Mouse (Mus musculus): Measurements from ENCODE around the gene Ndufb6.
A peak's percentile ranks its signal among the peaks of the same experiment; 100 is the strongest.

Ndufb6 gene

DNA sequence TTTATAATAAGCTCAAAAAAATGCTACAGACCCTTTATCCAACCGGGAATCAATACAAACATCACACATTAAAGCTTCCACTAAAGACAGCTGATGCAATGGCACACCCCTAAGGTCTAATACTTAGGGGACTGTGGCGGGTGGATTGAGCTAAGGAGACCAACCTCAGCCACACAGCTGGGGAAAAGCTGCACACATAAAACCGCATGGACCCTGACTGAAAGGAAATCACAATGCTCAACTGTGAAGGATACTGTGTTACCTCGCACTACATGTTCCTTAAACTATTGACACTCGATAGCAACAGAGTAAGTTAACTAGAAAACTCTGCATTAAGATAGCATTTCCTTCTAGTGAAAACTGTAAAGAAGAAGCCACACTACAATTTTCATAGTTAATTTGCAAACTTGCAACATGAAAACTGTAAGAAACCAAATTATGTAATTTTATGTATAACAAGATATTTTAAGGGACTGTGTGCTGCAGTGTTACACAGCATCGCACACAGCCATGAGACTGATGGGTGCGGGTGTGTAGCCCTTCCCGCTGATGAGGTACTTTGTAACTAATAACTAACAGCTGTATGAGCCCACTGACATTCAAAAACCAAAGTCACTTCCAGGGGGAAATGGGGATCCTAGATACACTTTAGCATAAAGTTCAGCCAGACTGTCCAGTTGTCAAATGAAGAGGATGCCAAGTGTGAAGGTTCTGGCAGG is 24.7 kb downstream of the Ndufb6 start:
- no peak for DNase-seq (ENCODE audit: low read depth, low spot score)

DNA sequence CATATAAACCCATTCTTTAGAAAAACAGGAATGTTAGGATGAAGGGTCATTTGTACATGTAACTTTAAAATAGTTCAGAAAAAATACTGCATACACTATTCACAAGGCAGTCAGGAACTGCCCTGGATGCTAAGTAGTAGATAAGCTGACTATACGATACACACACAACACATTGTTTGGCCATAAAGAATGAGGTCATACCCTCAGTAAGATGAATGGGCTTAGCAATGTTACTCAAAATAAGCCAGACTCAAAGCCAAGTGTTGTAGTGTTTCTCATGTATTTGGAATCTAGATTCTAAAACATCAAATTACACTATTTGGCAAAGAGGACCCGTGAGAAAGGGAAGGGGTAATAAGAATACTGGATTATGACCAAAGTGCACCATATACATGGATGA is 25.5 kb downstream of the Ndufb6 start:
- DNase-seq (ENCODE audit: low read depth, low spot score): no peak

DNA sequence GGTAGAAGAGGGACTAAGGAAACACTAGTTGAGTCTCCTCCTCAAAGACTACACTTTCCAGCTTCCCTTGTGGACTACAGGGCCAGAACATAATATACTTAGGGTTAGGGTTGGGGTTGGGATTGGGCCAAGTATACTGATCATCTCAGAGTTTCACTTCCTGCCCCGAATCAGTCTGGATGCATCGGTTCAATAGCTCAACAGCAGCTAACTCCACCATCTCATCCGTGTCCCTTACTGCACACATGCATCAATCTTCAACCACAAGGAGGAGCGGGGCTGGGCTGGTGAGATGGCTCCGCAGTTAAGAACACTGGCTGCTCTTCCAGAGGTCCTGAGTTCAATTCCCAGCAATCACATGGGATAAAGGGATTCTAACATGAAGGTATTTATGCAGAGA is 28.2 kb downstream of the Ndufb6 start:
- DNase-seq (ENCODE audit: low read depth, low spot score): no peak

DNA sequence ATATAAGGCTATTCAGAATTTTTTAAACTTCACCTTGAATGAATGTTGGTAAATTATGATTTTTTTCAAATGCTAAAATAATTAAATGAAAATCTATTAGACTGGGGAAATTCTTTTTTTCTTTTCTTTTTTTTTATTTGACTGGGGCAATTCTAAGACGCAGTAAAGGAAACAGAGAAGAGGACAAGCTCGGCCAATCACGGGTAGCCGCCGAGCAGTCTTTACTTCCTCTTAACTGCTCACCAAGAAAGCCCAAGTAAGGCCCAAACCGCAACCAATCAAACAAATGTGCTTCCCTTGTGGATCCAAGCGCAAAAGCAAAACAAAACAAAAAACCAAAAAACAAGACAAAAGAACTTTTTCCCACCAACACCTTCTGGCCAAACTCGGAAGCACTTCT is 35.2 kb downstream of the Ndufb6 start:
- DNase-seq (ENCODE audit: low read depth, low spot score): no peak

DNA sequence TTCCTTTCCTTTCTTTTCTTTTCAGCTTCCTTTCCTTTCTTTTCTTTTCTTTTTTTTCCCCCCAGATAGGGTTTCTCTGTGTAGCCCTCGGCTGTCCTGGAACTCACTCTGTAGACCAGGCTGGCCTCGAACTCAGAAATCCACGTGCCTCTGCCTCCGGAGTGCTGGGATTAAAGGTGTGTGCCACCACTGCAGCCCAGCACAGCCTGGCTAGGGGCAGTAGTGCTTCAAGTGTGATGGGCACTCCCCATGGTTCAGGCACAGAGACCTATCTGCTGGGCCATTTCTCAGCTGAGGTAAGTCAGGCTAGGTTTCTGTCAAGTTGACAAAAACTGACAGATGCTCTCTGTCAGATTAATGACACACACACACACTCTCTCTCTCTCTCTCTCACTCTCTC is 36.2 kb downstream of the Ndufb6 start:
- no peak for DNase-seq (ENCODE audit: low read depth, low spot score)

DNA sequence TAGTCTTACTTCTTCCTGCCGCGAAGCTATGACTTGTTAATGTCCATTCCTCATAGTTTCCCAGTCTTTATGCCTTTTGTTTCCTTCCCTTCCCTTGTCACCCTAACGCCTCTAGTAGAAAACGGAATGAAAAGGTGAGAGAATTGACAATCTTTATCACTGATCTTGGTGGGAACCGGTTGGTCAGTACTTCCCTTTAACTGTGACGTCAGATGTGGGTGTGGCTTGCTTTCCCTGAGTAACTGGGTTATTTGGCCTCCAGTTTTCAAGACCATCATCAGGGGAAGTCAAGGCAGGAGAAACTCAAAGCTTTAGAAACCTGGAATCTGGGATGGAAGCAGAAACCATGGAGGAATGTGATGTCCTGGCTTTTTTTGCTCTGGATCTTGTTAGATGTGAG is 37.3 kb downstream of the Ndufb6 start:
- DNase-seq (ENCODE audit: low read depth, low spot score): no peak

DNA sequence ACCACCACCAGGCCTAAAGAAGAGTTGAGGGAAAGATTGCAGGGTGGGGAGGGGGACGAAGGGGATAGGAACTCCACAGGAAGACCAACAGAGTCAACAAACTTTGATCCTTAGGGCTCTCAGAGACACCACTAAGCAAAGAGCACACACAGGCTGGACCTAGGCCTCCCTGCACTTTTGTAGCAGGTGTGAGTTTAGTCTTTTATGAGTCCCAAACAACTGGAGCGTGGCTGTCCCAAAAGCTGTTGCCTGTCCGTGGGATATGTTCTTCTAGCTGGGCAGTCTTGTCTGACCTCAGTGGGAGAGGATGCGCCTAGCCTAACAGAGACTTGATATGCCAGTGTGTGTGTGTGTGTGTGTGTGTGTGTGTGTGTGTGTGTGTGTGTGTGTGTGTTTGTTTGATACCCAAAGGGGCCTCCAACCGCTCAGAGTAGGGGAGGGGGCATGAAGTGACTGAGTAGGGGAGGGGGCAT is 38.9 kb downstream of the Ndufb6 start:
- DNase-seq (ENCODE audit: low read depth, low spot score): no peak

DNA sequence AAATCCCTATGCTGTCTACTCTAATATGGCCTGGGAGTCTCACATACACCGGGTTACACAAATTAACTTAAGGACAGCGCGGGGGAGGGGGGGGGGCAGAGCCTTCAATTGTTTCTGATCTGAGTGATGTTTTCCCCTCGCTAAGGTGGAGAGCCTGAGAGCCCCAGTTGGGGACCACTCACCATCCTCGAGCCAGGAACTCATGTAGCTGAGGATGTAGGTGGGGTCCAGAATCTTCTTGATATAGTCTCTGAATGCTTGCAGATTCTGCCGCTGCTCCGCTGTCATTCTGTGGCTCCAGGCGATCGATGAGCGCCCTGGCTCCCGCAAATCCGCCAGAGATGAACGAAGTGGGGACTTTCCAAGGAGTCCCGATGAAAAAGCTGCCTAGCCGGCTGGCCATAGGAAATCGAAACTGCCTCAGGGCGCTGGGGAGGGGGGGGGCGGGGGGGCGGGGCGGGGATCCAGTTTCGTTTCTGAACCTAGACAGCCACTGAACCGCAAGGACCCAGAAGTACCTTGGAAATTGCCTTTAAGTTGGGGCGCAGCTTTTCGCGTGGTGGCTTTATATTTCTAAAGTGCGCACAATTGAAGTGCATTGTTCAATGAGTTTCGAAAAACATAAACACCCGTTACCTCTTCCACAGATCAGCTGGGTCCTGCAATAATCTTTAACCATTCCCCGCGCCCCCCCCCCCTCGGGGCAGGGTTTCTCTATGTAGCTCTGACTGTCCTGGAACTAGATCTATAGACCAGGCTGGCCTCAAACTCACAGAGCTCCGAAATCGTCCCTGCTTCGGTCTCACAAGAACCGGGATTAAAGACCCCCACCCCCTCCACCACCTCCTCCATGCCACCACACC is 39.6 kb downstream of the Ndufb6 start, which contains the start of gene Ddx58:
TSS of gene Ddx58 (minus strand) at position 420 of the 863 bp plus-strand sequence.
- DNase-seq (ENCODE audit: low read depth, low spot score): no peak

DNA sequence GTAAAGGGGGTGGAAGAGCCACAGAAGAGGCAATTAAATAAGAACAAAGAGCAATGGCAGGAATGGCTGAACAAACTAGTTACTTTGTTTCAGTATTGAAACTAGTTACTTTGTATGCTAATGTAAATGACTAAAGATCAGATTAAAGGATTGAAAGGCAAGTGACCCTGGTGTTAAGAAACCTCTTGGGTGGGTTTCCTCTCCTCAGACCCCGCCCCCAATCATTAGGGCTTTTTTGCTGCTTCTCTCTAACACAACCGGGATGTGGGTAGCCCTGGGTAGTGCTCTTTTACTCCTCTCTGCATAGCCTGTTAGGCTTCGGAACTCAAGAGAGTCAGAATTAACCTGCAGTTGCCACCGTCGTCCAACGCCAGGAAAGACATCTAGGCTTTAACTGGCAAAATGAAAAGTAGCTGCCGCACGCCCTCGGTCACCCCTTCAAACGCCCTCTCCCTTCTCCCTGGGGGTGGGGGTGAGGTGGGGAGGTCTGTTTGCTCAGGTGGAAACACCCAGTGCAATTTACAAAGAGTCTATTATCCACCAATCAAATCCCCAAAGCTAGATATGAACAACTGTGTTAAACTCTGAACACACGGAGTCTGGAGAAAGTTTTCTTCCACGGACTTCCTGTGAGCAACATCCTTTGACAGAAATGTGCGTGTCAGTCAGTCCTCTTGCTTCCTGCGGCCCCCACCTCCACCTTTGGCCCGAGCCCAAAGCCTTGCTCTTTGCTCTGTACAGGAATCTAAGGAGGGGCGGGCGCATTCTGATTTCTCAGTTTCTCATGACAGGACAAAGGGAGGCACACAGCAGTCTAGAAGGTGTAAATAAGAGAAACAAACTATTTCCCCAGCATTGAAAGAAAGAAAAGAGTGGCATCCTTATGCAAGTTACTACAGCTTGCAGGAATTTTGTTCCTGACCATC is 40.5 kb downstream of the Ndufb6 start:
- DNase-seq (ENCODE audit: low read depth, low spot score): no peak

DNA sequence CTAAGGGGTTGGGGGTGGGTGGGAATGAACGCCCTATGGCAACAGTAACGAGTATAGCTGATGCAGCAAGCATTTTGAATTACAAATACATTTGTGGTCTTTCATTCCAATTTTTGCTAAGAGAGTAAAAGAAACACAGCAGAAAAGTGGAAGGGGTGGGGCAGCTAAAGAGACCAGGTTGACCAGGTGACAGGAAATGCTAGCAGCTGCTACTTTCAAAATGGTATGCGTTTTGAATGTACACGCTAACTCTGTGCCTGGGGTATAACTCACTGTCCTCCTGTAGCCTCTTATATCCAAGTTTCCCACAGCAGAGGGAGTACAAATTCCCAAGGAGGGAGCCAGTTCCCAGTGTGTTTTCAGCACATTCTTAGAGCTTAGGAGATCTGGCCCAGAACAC is 42.4 kb downstream of the Ndufb6 start:
- no peak for DNase-seq (ENCODE audit: low read depth, low spot score)

DNA sequence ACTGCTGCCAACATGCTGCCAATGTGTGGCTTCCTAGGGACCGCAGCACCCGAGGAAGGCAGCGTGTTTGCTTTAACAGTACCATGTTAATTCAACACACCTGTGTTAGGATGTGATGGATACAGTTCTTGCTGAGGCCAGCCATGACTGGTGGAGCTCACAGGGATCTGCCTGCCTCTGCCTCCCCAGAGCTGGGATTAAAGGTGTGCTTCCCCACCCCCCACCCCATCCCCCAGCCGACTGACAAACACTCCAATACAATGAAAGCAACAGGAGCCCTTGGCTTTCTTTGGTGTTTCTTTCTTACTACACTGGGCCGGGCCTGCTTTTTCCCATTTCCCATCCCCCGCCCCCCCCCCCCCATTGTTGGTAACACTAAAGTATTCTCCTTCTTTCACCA is 45.0 kb downstream of the Ndufb6 start:
- DNase-seq (ENCODE audit: low read depth, low spot score): no peak

DNA sequence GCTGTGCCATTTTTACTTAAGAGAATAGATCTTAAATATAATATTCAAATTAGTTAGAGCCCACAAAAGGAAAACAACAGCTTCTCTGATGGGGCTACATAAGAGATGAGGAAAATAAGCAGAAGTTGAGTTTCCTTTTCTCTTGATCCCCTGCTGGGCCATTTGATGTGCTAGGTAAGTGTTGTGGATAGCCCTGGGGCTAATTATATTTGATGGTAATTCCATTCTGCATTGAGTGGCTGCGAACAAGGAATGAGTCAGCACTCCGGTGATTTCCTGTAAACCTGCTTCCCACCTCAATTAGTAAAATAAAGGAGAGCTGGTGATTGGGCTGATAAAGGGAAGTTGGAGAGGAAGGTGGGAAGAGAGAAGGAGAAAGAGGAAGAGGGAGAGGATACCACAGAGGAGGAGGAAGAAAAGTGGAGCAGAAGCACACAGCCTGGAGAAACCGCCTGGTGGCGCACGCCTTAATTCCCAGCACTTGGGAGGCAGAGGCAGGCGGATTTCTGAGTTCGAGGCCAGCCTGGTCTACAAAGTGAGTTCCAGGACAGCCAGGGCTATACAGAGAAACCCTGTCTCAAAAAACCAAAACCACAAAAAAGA is 46.1 kb downstream of the Ndufb6 start:
- no peak for DNase-seq (ENCODE audit: low read depth, low spot score)

DNA sequence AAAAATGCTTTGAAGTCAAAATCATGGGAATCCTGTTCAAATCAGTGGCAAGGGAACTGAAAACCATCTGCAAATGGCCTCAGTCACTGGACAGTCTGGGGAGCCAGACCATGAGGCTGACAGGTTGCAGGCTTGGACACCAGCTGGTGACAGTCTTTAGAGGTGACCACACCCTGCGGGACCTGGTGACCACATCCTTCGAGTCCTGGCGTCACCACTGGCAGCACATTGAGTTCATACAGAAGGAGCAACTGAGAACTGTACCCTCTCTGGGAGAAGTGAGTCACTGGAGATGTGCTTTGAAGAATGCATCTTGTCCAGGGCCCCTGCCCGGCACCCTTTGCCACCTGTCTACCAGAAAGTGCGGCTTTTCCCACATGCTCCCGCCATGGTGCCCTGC is 49.5 kb downstream of the Ndufb6 start:
- no peak for DNase-seq (ENCODE audit: low read depth, low spot score)

DNA sequence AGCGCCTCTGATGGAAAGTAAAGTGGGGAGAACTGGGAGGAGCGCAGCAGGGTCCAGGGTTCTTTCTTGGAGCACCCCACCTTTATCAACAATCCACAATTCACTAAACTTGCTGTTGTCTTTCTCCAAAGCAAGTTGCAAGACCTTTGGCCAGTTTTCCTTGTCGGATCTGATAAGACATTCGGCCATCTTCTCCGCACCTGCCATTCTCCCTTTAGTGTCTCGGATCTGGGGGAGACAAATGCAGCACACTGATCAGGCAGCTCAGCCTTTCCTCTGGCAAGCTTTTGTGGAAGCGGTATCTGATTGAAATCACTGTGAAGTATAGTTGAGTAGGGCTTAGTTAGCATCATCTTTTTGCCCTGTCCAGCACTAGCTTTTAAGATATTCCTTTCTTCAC is 51.3 kb downstream of the Ndufb6 start:
- DNase-seq (ENCODE audit: low read depth, low spot score): no peak

DNA sequence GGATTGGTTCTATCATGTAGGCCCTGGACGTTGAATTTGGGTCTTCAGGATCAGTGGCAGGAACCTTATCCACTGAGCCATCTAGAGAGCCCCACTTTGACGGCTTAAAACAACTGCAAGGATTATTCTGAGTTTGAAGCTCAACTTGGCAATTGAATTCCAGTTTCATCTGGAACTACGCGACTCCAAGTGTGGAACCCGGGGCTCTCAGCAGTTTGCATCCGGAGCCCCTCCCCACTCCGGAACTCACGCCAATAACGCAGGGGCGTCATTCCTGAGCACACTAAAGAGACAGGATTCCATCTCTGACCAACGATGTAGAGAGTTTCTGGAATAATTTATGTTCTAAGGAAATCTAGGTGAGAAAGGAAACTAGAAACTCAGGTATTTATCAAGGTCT is 52.1 kb downstream of the Ndufb6 start:
- no peak for DNase-seq (ENCODE audit: low read depth, low spot score)

DNA sequence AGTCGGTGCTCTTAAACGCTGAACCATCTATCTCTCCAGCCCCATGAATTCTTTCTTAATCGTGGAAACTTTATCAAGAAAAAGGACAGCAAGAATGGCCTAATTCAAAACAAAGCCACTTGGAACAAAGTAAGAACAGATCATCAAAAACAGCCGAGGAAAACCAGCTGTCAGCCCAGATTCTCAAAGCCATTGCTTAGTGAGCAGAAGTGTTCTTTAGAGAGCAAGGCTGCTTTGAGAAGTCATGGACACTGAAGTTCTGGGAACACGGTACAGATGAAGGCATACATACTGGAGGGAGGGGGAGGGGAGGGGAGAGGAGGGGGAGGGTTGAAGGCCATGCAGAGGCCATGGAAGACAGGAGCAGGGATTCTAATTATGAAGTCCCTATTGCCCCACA is 53.1 kb downstream of the Ndufb6 start:
- no peak for DNase-seq (ENCODE audit: low read depth, low spot score)

DNA sequence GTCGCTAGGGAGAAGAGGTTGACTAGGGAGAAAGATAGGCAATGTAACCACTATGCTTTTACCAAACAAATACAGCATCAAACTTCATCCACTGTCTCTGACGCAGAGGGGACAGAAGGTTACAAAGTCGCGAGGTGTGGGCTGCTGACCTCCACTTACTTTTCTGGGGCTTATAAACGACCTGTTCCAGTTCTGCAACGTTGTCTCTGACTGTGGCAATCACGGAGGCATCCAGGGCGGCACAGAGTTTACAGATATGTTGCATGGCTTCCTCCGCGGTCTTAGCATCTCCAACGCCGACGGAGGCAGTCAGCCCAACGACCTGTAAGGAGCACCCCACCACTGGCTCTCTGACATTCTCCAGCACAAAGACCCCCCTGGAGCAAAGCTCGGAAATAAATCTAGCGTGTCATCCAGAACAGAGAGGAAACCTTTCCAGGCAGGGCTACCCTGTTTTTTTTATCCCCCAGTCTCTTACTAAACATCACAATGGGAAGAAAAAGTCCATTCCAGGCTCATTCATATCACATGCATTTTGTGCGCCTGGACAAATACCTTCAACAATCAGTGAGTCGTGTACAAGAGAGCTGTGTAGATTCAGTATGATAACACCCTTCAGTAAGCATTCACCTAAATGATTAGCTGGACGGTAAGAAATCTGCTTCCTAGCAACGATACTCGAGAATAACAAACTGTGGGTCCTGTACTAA is 57.2 kb downstream of the Ndufb6 start:
- no peak for DNase-seq (ENCODE audit: low read depth, low spot score)

DNA sequence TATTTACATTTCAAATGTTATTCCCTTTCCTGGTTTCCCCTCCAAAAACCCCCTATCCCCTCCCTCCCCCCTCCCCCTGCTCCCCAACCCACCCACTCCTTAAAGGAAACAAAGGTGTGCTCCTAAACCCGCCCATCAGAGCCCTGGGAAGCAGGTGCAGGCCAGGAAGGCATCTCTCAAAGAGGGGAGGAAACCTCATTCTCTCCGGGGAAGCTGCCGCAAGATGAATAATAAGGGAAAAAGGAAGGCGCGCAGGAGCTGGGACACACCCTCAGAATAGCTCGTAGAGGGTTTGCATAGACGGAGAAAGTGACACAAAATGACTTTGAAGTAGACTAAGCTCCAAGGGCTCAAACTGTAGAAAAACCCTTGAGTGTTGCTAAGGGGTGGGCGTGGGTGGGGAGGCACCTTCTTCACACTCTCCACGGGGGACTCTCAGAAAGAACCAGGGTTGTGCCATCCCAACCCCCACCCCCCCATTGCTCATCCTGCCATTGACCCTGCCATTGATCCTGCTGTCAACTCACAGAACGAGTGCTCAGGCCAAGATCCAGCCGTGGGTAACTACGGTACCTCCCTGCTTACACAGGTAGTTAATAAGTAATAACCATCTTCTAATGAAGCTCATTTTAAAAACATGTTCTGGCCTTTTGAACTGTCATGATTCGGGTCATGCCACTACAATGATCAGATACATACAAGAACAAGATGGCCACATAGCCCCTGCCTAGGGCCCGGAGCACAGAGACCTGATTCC is 58.0 kb downstream of the Ndufb6 start:
- DNase-seq (ENCODE audit: low read depth, low spot score): peak; percentile 52
